Mouse (Mus musculus) liver, embryonic 12.5 days (tissue): Measurements from ENCODE around the gene Zfp934. TPM values are rescaled to one million over a fixed set of nuclear protein-coding genes. Genes with fewer than 3 reads are reported as not detected.
"Not testable (repeated sequence)": the region's sequence is repeated elsewhere in the genome, so short reads cannot be mapped to it uniquely, and the experiment has no call there.

ENCODE experiments used
- ATAC-seq: fragments of 200-750 bp; cut with Nextera tagmentation; 2 replicates; pipeline ENCODE4 v1.8.0; 2017; ENCODE audit warnings: moderate number of reproducible peaks, mild to moderate bottlenecking, moderate library complexity
- H3K27ac ChIP-seq: fragments of 300-500 bp; sonication (generic); 2 replicates; pipeline ENCODE4 v1.5.1; 2016; ENCODE audit warnings: mild to moderate bottlenecking
- H3K27me3 ChIP-seq: fragments of 300-500 bp; sonication (generic); replicated peaks from 2 replicates; pipeline ENCODE4 v1.6.1; 2016; ENCODE audit warnings: mild to moderate bottlenecking, moderate library complexity
- H3K36me3 ChIP-seq: fragments of 300-500 bp; sonication (generic); 2 replicates; pipeline ENCODE4 v1.6.1; 2016; ENCODE audit warnings: mild to moderate bottlenecking, moderate library complexity
- H3K4me1 ChIP-seq: fragments of 300-500 bp; sonication (generic); 2 replicates; pipeline ENCODE4 v1.6.1; 2016
- H3K4me2 ChIP-seq: fragments of 300-500 bp; sonication (generic); 2 replicates; pipeline ENCODE4 v1.6.1; 2016; ENCODE audit warnings: mild to moderate bottlenecking, moderate library complexity
- H3K4me3 ChIP-seq: fragments of 300-500 bp; sonication (generic); 2 replicates; pipeline ENCODE4 v1.5.1; 2016; ENCODE audit warnings: mild to moderate bottlenecking, moderate library complexity
- H3K9ac ChIP-seq: fragments of 300-500 bp; sonication (generic); 2 replicates; pipeline ENCODE4 v1.6.1; 2016; ENCODE audit warnings: mild to moderate bottlenecking, moderate library complexity
- H3K9me3 ChIP-seq: fragments of 300-500 bp; sonication (generic); replicated peaks from 2 replicates; pipeline ENCODE4 v1.6.1; 2016; ENCODE audit warnings: mild to moderate bottlenecking, moderate library complexity
- WGBS: fragments of 180-500 bp; shearing (Covaris S2); methylation state at CpG from one replicate; pipeline ENCODE4 v1.1.7; 2016; ENCODE audit not compliant: insufficient replicate concordance; 5-methylcytosine and 5-hydroxymethylcytosine counted together
- polyA plus RNA-seq: library from polyadenylated mRNA; unstranded; fragments of >200 nt; fragmentation: Nextera tagmentation; extraction: Ambion mirVana; gene quantifications from 2 replicates; pipeline ENCODE4 v1.2.1, GENCODE M21; 2016

Zfp934 gene
- polyA plus RNA-seq = 7.0 and 7.9 TPM in 2 replicates

DNA sequence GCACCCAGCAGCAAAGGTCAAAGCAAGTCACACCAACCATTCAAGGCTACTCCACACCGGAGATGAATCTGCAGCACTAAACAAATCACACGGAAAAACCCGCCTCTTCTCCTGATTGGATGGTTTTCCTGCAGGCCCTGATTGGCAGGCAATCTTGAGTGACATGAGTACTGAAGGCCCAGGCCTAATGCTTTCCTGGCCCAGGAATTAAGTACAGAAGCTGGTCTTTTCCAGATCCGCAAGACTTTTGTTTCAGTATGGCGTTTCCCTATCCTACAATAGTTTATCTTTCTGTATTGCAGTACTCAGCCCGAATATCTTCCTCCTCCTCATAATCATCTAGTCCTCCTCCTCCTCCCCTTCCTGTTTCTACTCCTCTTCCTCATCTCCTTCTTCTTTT, at the start of gene Zfp934:
Gene Zfp934, minus strand, starts transcription at position 101 of the 400 bp plus-strand sequence.
- ATAC-seq, H3K27ac ChIP-seq, H3K36me3 ChIP-seq, H3K4me3 ChIP-seq, H3K4me1 ChIP-seq, H3K9ac ChIP-seq, H3K9me3 ChIP-seq, H3K4me2 ChIP-seq, H3K27me3 ChIP-seq: not testable (repeated sequence)
- WGBS = 65% methylated on average over 3 of the region's 6 CpGs

GRCm38 (mm10) chr13:62617449-62617848, 46.5 kb upstream of the Zfp934 start:
- H3K9me3 ChIP-seq, H3K9ac ChIP-seq, H3K4me1 ChIP-seq, H3K4me3 ChIP-seq, H3K36me3 ChIP-seq, H3K27me3 ChIP-seq, H3K4me2 ChIP-seq, H3K27ac ChIP-seq, ATAC-seq: not testable (repeated sequence)
- WGBS = 70% methylated on average over 4 of the region's 4 CpGs

- not testable (repeated sequence) for H3K9me3 ChIP-seq, ATAC-seq, H3K4me3 ChIP-seq, H3K36me3 ChIP-seq, H3K4me1 ChIP-seq, H3K27me3 ChIP-seq, H3K9ac ChIP-seq, H3K4me2 ChIP-seq, H3K27ac ChIP-seq
- 6% methylated on average over 1 of the region's 1 CpGs for WGBS
Measured at GRCm38 (mm10) chr13:62561696-62562095, 9.3 kb downstream of the Zfp934 start.

GRCm38 (mm10) chr13:62558189-62559110, 12.5 kb downstream of the Zfp934 start, which contains the start of gene Zfp935:
Zfp935 (minus strand) TSS chr13:62558511.
- H3K9me3 ChIP-seq = peaks cover 15% of the 10 kb centered on the region
- H3K27ac ChIP-seq, H3K27me3 ChIP-seq, H3K4me1 ChIP-seq: not testable (repeated sequence)
- WGBS = 5% methylated on average over 27 of the region's 27 CpGs
- peak within 1 kb of the TSS; percentile 64 for H3K4me3 ChIP-seq
- H3K4me2 ChIP-seq = peak within 1 kb of the TSS; percentile 62
- H3K36me3 ChIP-seq = peaks cover 19% of the 10 kb centered on the region
- H3K9ac ChIP-seq = peak within 1 kb of the TSS; percentile 68
- ATAC-seq = peak; percentile 75

DNA sequence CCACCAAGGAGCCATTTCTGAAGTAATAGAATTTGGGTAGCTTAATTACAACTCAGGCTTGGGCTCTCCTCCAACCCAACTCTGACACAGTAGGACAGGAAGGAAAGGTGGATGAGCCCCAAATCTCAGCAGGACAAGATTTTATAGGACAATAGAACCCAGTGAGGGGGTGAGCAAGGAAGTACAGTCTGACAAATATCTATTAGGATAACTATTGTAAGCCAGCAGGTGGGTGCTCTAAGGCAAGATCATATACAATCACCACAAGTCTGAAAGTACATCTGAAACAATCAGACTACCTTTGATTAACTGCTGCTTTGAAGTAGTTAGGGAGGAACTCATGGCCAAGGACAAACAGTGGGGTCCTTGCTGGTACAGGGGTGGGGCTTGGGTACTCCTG, 40.9 kb downstream of the Zfp934 start:
- H3K9me3 ChIP-seq, H3K27me3 ChIP-seq, H3K4me2 ChIP-seq, H3K27ac ChIP-seq, H3K36me3 ChIP-seq, H3K9ac ChIP-seq, H3K4me3 ChIP-seq, ATAC-seq, H3K4me1 ChIP-seq: not testable (repeated sequence)

GRCm38 (mm10) chr13:62510641-62511420, 60.2 kb downstream of the Zfp934 start:
- H3K36me3 ChIP-seq, H3K9me3 ChIP-seq, H3K4me2 ChIP-seq, H3K4me1 ChIP-seq, ATAC-seq, H3K4me3 ChIP-seq, H3K27me3 ChIP-seq, H3K27ac ChIP-seq, H3K9ac ChIP-seq: not testable (repeated sequence)
- WGBS = 48% methylated on average over 1 of the region's 1 CpGs

DNA sequence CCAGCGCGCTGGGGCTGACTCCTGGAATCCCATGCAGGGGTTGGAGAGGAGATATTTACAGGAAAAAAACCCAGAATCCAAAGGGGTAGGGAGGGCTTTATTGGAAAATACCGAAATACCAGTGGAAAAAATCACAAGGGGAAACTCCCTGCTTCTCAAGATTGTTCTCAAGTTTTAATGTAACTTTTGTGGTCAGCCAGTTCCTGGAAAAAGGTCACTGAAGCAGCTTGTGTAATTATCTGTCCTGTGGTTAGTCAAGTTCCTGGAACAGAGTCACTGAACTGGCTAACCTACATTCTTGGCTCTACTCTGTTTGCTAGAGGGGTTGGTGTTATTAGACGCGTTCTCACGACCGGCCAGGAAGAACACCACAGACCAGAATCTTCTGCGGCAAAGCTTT, 98.3 kb downstream of the Zfp934 start:
- ATAC-seq, H3K9me3 ChIP-seq, H3K9ac ChIP-seq, H3K36me3 ChIP-seq, H3K4me3 ChIP-seq, H3K4me1 ChIP-seq, H3K27ac ChIP-seq, H3K27me3 ChIP-seq, H3K4me2 ChIP-seq: not testable (repeated sequence)
- 83% methylated on average over 8 of the region's 8 CpGs for WGBS

- H3K27ac ChIP-seq, H3K4me2 ChIP-seq, H3K9me3 ChIP-seq, H3K4me1 ChIP-seq, H3K9ac ChIP-seq, ATAC-seq, H3K27me3 ChIP-seq, H3K36me3 ChIP-seq, H3K4me3 ChIP-seq: not testable (repeated sequence)
Measured at GRCm38 (mm10) chr13:62469947-62470346, 101.1 kb downstream of the Zfp934 start.

DNA sequence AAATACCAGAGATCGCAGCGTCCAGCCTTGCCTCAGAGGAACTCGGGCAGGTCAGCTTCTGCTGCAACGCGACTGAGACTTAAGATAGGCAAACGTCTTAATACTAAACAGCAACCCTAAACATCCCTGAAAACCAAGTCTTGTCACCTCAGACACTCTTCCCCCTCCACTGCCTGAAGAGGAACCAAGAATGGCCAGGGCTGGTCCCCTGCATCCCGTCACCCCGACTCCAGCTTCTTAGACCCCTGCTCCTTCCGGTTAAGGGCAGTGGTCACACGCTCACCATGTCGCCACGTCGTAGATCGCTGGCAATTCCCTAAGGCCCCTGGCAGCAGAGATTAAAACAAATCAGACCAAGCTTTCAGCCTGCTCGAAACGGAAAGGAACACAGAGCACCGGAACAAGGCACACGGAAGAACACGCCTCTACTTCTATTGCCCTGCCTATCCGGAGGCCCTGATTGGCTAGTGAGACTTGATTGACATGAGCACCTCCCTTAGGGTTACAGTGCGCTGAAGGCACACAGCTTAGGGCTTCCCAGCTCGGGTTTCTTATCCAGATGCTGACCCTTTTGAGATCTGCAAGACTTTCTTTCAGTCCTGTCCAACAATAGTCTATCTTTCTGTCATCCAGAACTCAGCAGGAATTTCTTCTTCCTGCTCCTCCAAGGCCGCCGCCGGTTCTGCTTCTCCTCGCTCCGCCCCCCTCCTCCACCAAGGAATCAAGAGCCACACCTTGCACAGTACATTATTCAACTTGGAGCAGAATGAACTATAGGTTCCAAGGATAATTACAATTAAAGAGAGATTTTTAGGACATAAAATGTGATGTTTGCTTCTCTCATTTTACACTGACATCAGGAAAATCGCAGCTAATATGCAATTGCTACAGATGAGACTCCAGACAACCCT, 104.3 kb downstream of the Zfp934 start, which contains the start of gene Gm49359:
Gene Gm49359, minus strand, starts transcription at position 409 of the 911 bp plus-strand sequence.
- H3K36me3 ChIP-seq = peaks cover 15% of the 10 kb centered on the region
- peak within 1 kb of the TSS; percentile 58 for H3K27ac ChIP-seq
- H3K9ac ChIP-seq = peak within 1 kb of the TSS; percentile 68
- H3K4me2 ChIP-seq = peak within 1 kb of the TSS; percentile 54
- WGBS = 2% methylated on average over 28 of the region's 28 CpGs
- H3K4me3 ChIP-seq = peak within 1 kb of the TSS; percentile 73
- peak; percentile 100 for ATAC-seq
- not testable (repeated sequence) for H3K27me3 ChIP-seq, H3K9me3 ChIP-seq, H3K4me1 ChIP-seq
